Mouse (Mus musculus): ENCODE data around the gene Gm21258.
"Not testable (repeated sequence)": the region's sequence is repeated elsewhere in the genome, so short reads cannot be mapped to it uniquely, and the experiment has no call there.

Gm21258 gene

GRCm38 (mm10) chrY:52779740-52780139 lies at the start of gene Gm21258:
Gene Gm21258 (plus strand): TSS chrY:52780040.
- in situ Hi-C loops (cut with MboI; ENCODE audit: unreplicated experiment in 2 of 2): not testable (repeated sequence)
